Mouse (Mus musculus) kidney, postnatal 0 days (tissue): Measurements from ENCODE around the gene Camk1d. TPM values are rescaled to one million over a fixed set of nuclear protein-coding genes. Genes with fewer than 3 reads are reported as not detected.
A peak's percentile ranks its signal among the peaks of the same experiment; 100 is the strongest.
"Not testable (repeated sequence)": the region's sequence is repeated elsewhere in the genome, so short reads cannot be mapped to it uniquely, and the experiment has no call there.

Source experiments
- ATAC-seq: fragments of 200-750 bp; cut with Nextera tagmentation; replicated peaks from 2 replicates; pipeline ENCODE4 v1.8.0; 2017; ENCODE audit warnings: low read depth, moderate number of reproducible peaks, moderate TSS enrichment, moderate library complexity; ENCODE audit not compliant: low FRiP score
- DNase-seq: peaks from one replicate; pipeline ENCODE4 v3.0.0-alpha.2; 2016; ENCODE audit warnings: low spot score
- H3K27ac ChIP-seq: fragments of 300-500 bp; sonication (generic); 2 replicates; pipeline ENCODE4 v1.5.1; 2014; ENCODE audit warnings: mild to moderate bottlenecking
- H3K27me3 ChIP-seq: fragments of 300-500 bp; sonication (generic); 2 replicates; pipeline ENCODE4 v1.6.1; 2014; ENCODE audit warnings: low read length, mixed read lengths; ENCODE audit not compliant: insufficient read depth
- H3K36me3 ChIP-seq: fragments of 300-500 bp; sonication (generic); 2 replicates; pipeline ENCODE4 v1.6.1; 2014; ENCODE audit warnings: low read length, mixed read lengths; ENCODE audit not compliant: insufficient read depth
- H3K4me1 ChIP-seq: fragments of 300-500 bp; sonication (generic); replicated peaks from 2 replicates; pipeline ENCODE4 v1.6.1; 2014; ENCODE audit warnings: antibody characterized with exemption, low read length, mixed read lengths; ENCODE audit not compliant: insufficient read depth
- H3K4me2 ChIP-seq: fragments of 300-500 bp; sonication (generic); 2 replicates; pipeline ENCODE4 v1.6.1; 2014; ENCODE audit warnings: mild to moderate bottlenecking, low read length, moderate library complexity, mixed read lengths
- H3K4me3 ChIP-seq: fragments of 300-500 bp; sonication (generic); replicated peaks from 2 replicates; pipeline ENCODE4 v1.5.1; 2014; ENCODE audit warnings: low read depth, low read length
- H3K9ac ChIP-seq: fragments of 300-500 bp; sonication (generic); 2 replicates; pipeline ENCODE4 v1.6.1; 2014; ENCODE audit warnings: low read depth, low read length
- H3K9me3 ChIP-seq: fragments of 300-500 bp; sonication (generic); replicated peaks from 2 replicates; pipeline ENCODE4 v1.6.1; 2016; ENCODE audit warnings: low read length, inconsistent platforms, mixed read lengths
- CTCF ChIP-seq: IDR thresholded peaks from 2 replicates; pipeline ENCODE4 v1.5.1; 2016; ENCODE audit warnings: antibody characterized with exemption, low read depth, mild to moderate bottlenecking, moderate library complexity
- WGBS: fragments of 180-500 bp; shearing (Covaris S2); extraction: QIAGEN DNeasy Blood & Tissue Kit; methylation state at CpG from one replicate; pipeline ENCODE4 v1.1.7; 2014; 5-methylcytosine and 5-hydroxymethylcytosine counted together
- polyA plus RNA-seq: library from polyadenylated mRNA; unstranded; fragments of >200 nt; fragmentation: Nextera tagmentation; extraction: Ambion mirVana; gene quantifications from 2 replicates; pipeline ENCODE4 v1.2.1, GENCODE M21; 2015

Camk1d gene
- polyA plus RNA-seq, 1 experiment from 2014 or later, result 1.5 TPM

- H3K27ac ChIP-seq, result no peak overlapping the region
- H3K4me3 ChIP-seq, result no peak overlapping the region
- H3K36me3 ChIP-seq, result no peaks in the 10 kb centered on the region
- ATAC-seq, result no peak
- no peak overlapping the region for H3K9ac ChIP-seq
- 0 out of 2 replicates have a peak, but pooled peaks cover 4% of the 10 kb centered on the region for H3K9me3 ChIP-seq
- H3K4me1 ChIP-seq, result no peaks in the 10 kb centered on the region
- 65% methylated on average over 3 of the region's 3 CpGs for WGBS
- no peak for DNase-seq
- no peaks in the 10 kb centered on the region for H3K27me3 ChIP-seq
- no peak overlapping the region for H3K4me2 ChIP-seq
- TF ChIP-seq CTCF, result no peak
Observed at GRCm38 (mm10) chr2:5258250-5258649, 456.1 kb downstream of the Camk1d start.

GRCm38 (mm10) chr2:5249969-5250368 lies 464.3 kb downstream of the Camk1d start:
- DNase-seq, result no peak

GRCm38 (mm10) chr2:5249199-5249598 lies 465.1 kb downstream of the Camk1d start:
- H3K4me3 ChIP-seq, H3K9ac ChIP-seq, H3K9me3 ChIP-seq, H3K4me2 ChIP-seq, H3K36me3 ChIP-seq, H3K27ac ChIP-seq, ATAC-seq, DNase-seq, H3K4me1 ChIP-seq, H3K27me3 ChIP-seq: not testable (repeated sequence)
- 89% methylated on average over 6 of the region's 6 CpGs for WGBS

More at GRCm38 (mm10) chr2:5249969-5250368, 464.3 kb downstream of the Camk1d start:
- no peaks in the 10 kb centered on the region for H3K27me3 ChIP-seq
- peak; percentile 22; the same call in 1 of the 2 replicates for TF ChIP-seq CTCF
- WGBS, result 66% methylated on average over 12 of the region's 12 CpGs
- H3K4me2 ChIP-seq, result no peak overlapping the region
- no peaks in the 10 kb centered on the region for H3K4me1 ChIP-seq
- no peaks in the 10 kb centered on the region for H3K9me3 ChIP-seq
- H3K4me3 ChIP-seq, result no peak overlapping the region
- no peak overlapping the region for H3K9ac ChIP-seq
- ATAC-seq, result no peak
- H3K27ac ChIP-seq, result no peak overlapping the region
- no peaks in the 10 kb centered on the region for H3K36me3 ChIP-seq

Other genes starting within 250 kb of the Camk1d start
- gene Nudt5, start 130.5 kb upstream of the Camk1d start, polyA plus RNA-seq, result 40.8 and 46.6 TPM in 2 replicates
- 208 and 220 TPM in 2 replicates for gene Cdc123, start 130.6 kb upstream of the Camk1d start, polyA plus RNA-seq
- gene Gm13199, start 148.4 kb upstream of the Camk1d start, polyA plus RNA-seq, result 0.75 and 0.98 TPM in 2 replicates
- 36.6 and 43.2 TPM in 2 replicates for gene Sec61a2, start 180.9 kb upstream of the Camk1d start, polyA plus RNA-seq
- 1.8 and 2.2 TPM in 2 replicates for gene Dhtkd1, start 228.3 kb upstream of the Camk1d start, polyA plus RNA-seq
- gene Upf2, start 237.0 kb upstream of the Camk1d start, polyA plus RNA-seq, result 7.3 and 8.0 TPM in 2 replicates